Mouse (Mus musculus) midbrain, embryonic 12.5 days (tissue): ENCODE measurements around the gene Parva. TPM values are rescaled to one million over a fixed set of nuclear protein-coding genes. Genes with fewer than 3 reads are reported as not detected.
A peak's percentile ranks its signal among the peaks of the same experiment; 100 is the strongest.

ENCODE experiments used
- ATAC-seq: fragments of 200-750 bp; cut with Nextera tagmentation; 2 replicates; pipeline ENCODE4 v1.8.0; 2017; ENCODE audit warnings: low read depth, moderate TSS enrichment, moderate library complexity; ENCODE audit not compliant: low FRiP score
- H3K27ac ChIP-seq: fragments of 300-500 bp; sonication (generic); replicated peaks from 2 replicates; pipeline ENCODE4 v1.5.1; 2016; ENCODE audit warnings: mild to moderate bottlenecking
- H3K27me3 ChIP-seq: fragments of 300-500 bp; sonication (generic); 2 replicates; pipeline ENCODE4 v1.6.1; 2016; ENCODE audit warnings: mild to moderate bottlenecking
- H3K36me3 ChIP-seq: fragments of 300-500 bp; sonication (generic); 2 replicates; pipeline ENCODE4 v1.6.1; 2016
- H3K4me1 ChIP-seq: fragments of 300-500 bp; sonication (generic); 2 replicates; pipeline ENCODE4 v1.6.1; 2016
- H3K4me2 ChIP-seq: fragments of 300-500 bp; sonication (generic); replicated peaks from 2 replicates; pipeline ENCODE4 v1.6.1; 2016; ENCODE audit warnings: mild to moderate bottlenecking, moderate library complexity
- H3K4me3 ChIP-seq: fragments of 300-500 bp; sonication (generic); 2 replicates; pipeline ENCODE4 v1.5.1; 2016; ENCODE audit warnings: mild to moderate bottlenecking
- H3K9ac ChIP-seq: fragments of 300-500 bp; sonication (generic); replicated peaks from 2 replicates; pipeline ENCODE4 v1.6.1; 2016; ENCODE audit warnings: mild to moderate bottlenecking, moderate library complexity
- H3K9me3 ChIP-seq: fragments of 300-500 bp; sonication (generic); 2 replicates; pipeline ENCODE4 v1.6.1; 2016; ENCODE audit warnings: mild to moderate bottlenecking
- WGBS: fragments of 180-500 bp; shearing (Covaris S2); methylation state at CpG from one replicate; pipeline ENCODE4 v1.1.7; 2016; 5-methylcytosine and 5-hydroxymethylcytosine counted together
- polyA plus RNA-seq: library from polyadenylated mRNA; unstranded; fragments of >200 nt; fragmentation: Nextera tagmentation; extraction: Ambion mirVana; gene quantifications from 2 replicates; pipeline ENCODE4 v1.2.1, GENCODE M21; 2016

Parva gene
- polyA plus RNA-seq, 1 experiment from 2014 or later = 55.6 TPM

DNA sequence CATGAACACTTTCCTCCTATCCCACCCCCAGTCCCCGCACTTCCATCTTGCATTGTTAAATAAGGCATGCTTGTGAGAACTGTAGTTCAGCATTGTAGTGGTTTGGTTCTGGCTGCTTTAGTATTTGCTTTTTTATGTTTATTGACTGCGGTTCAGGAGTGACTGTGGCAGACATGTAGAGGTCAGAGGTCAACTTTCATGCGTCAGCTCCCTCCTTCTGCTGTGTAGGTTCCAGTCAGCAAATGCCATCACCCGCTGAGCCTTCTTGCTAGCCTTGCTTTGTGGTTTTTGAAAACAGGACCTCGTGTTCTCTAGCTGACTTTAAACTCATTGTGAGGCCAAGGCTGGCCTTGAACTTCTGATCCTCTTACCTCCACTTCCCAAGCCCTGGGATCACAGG lies 103.6 kb downstream of the Parva start:
- WGBS = 64% methylated on average over 5 of the region's 5 CpGs
- H3K9me3 ChIP-seq = no peaks in the 10 kb centered on the region
- H3K27me3 ChIP-seq = no peaks in the 10 kb centered on the region

DNA sequence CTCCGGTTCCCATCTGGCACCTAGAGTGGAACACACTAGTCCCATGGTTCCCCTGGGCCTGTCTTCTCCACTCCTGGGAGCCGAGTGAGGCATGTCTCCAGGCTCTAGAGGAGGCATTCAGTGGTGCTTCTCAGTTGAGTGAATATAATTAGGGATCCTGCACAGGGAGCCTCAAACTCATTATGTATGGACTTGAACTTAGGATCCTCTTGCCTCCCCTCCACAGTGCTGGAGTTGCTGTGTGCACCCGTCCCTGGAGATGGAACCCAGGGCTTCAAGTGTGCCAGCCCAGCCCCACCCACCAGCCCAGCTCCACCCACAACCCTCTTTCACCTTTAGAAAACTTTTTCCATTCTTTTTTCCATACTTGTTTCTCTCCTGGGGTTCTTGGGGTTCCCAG lies 106.8 kb downstream of the Parva start:
- Histone ChIP-seq H3K36me3 (no peaks in the 10 kb centered on the region), H3K27ac (no peak overlapping the region), H3K9me3 (no peaks in the 10 kb centered on the region), H3K4me2 (no peak overlapping the region), H3K9ac (no peak overlapping the region), H3K4me3 (no peak overlapping the region), H3K4me1 (peaks cover 12% of the 10 kb centered on the region), H3K27me3 (no peaks in the 10 kb centered on the region)
- ATAC-seq = no peak
- WGBS = 74% methylated on average over 3 of the region's 3 CpGs

More for the DNA sequence above, 103.6 kb downstream of the Parva start:
- Histone ChIP-seq H3K36me3 (no peaks in the 10 kb centered on the region), H3K4me2 (no peak overlapping the region), H3K4me1 (peaks cover 23% of the 10 kb centered on the region), H3K27ac (no peak overlapping the region), H3K4me3 (no peak overlapping the region), H3K9ac (no peak overlapping the region)
- no peak for ATAC-seq

DNA sequence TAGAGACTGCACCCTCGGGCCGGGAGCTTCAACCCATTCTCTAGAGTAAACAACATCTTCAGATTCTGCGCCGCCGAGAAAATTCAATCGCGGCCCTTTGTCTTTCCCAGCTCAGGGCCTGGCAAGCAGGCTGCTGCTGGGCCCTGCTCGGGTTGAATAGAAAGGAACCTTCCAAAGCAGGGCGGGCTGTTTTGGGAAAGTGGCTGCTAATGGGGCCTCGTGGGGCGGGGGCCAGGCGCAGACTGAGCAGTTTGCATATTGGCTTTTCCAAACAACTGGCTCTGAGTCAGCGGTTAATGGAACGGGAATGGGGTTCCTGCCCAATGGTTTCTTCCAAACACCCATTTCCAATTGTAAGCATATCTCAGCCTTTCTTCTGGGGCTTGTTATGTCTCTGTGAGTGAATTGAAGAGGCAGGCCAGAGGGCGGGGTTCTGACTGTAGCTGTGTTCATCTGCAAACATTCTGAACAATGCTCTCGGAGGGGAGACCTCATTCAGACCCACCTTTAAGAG lies 108.2 kb downstream of the Parva start:
- Histone ChIP-seq H3K4me3 (no peak overlapping the region), H3K4me2 (peak overlapping the region; percentile 15; the same call in 1 of the 2 replicates), H3K9ac (no peak overlapping the region), H3K4me1 (peaks cover 12% of the 10 kb centered on the region), H3K27ac (peak overlapping the region; percentile 67), H3K36me3 (no peaks in the 10 kb centered on the region), H3K9me3 (no peaks in the 10 kb centered on the region), H3K27me3 (no peaks in the 10 kb centered on the region)
- ATAC-seq = peak; percentile 69
- 7% methylated on average over 16 of the region's 16 CpGs for WGBS

DNA sequence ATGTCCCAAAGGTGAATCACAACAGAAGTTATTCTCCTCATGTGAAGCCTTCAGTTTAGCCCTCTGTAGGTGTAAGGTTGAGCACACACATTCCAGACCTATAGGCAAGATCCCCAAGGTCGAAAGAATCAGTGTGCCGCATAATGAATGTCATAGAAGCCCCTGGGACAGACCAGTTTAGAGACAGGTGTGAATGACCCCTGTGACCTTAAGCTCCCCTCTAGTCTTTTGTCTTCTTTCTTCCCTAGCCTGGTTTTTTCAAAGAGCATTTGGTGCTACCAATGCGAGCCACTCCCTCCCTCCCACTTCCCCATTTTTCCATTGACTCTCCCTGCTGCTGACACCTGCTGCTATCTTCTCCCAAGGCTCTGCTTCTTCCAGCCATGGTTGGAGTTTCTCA lies 121.8 kb downstream of the Parva start:
- no peak for ATAC-seq
- Histone ChIP-seq H3K27me3 (no peaks in the 10 kb centered on the region), H3K4me3 (no peak overlapping the region), H3K4me1 (no peaks in the 10 kb centered on the region), H3K4me2 (no peak overlapping the region), H3K9ac (no peak overlapping the region), H3K9me3 (no peaks in the 10 kb centered on the region), H3K27ac (no peak overlapping the region), H3K36me3 (0 out of 2 replicates have a peak, but pooled peaks cover 12% of the 10 kb centered on the region)
- 88% methylated on average over 3 of the region's 3 CpGs for WGBS

DNA sequence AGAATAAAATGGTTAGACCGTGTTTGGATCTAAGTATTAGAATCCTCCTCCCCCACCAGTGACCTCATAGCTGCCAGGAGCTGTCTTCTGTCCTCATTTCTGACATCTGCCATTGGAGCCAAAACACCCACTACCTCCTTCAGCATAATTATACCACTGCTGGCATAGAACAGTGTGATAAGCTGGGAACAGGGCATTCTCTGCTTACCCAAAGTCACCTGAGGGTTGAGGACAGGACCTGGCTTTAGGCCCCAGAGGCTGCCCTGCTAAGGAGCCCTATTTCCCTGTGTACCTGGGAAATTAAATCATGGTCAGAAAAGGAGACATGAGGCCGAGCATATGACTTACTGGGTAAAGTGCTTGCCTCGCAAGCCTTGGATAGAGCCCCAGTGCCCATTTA lies 134.2 kb downstream of the Parva start:
- Histone ChIP-seq H3K27me3 (no peaks in the 10 kb centered on the region), H3K9me3 (no peaks in the 10 kb centered on the region), H3K4me1 (0 out of 2 replicates have a peak, but pooled peaks cover 4% of the 10 kb centered on the region), H3K4me2 (no peak overlapping the region), H3K4me3 (no peak overlapping the region), H3K36me3 (no peaks in the 10 kb centered on the region), H3K27ac (no peak overlapping the region), H3K9ac (no peak overlapping the region)
- 92% methylated on average over 3 of the region's 3 CpGs for WGBS
- no peak for ATAC-seq

DNA sequence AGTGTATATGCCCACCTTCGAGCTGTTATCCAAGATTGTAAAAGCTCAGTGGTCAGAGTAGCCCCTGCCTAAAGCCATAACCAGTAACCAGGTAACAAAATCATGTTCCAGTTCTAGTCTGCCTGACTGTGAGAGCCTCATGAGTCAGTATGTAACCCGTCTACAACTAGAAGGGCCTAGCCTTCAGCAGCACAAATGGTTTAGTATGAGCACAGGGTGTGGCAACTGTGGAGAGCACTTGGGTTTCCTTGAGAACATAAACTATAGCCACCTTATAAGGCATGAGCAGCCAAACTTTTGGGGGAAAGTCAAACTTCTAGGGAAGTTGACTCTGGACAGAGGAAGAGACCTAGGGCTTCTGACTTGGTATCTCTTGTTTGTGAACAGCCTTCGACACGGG lies 139.7 kb downstream of the Parva start:
- Histone ChIP-seq H3K9me3 (no peaks in the 10 kb centered on the region), H3K36me3 (no peaks in the 10 kb centered on the region), H3K9ac (no peak overlapping the region), H3K4me3 (no peak overlapping the region), H3K27ac (no peak overlapping the region), H3K27me3 (no peaks in the 10 kb centered on the region), H3K4me1 (peaks cover 11% of the 10 kb centered on the region; the same call in 1 of the 2 replicates), H3K4me2 (no peak overlapping the region)
- no peak for ATAC-seq
- 97% methylated on average over 4 of the region's 4 CpGs for WGBS

DNA sequence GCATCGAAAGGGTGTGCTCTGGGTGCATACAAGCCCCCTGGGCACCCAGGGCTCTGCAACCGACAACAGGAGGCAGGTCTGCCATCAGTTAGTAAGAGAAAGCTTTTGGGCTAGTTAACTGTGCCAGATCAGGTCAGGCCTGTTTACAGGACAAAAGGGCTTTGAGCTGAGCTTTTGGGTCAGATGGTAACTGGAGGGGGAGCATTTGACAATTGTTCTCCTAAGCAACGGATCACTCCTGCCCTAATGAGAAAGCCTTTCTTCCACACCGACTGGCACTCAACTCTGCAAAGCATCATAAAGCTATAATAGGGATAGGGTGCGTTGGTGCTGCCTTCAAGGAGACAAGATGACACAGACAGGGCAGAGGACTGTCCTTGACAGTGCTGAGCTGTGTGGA lies 141.7 kb downstream of the Parva start:
- Histone ChIP-seq H3K27me3 (no peaks in the 10 kb centered on the region), H3K4me1 (peaks cover 8% of the 10 kb centered on the region; the same call in 1 of the 2 replicates), H3K27ac (0 out of 2 replicates have a peak overlapping the region, but pooled peaks have one; percentile 22), H3K9me3 (no peaks in the 10 kb centered on the region), H3K36me3 (no peaks in the 10 kb centered on the region), H3K4me2 (no peak overlapping the region), H3K4me3 (no peak overlapping the region), H3K9ac (no peak overlapping the region)
- no peak for ATAC-seq
- 34% methylated on average over 5 of the region's 5 CpGs for WGBS

DNA sequence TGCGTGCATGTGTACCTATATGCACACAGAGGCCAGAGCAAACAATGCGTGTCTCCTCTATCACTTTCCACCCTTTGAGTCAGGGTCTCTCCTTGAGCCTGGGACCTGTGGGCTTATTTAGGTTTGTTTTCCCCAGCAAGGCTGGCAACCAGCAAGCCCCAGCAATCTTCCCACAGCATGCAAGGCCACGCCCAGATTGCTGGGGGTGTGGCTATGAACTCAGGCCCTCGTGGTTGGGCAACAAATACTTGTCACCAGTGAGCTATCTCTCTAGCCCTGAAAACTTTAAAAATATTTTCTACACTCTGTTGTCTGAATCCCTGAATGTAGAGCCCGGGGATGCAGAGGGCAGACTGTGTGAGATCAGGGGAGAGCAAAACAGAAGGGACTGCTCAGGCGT lies 154.3 kb downstream of the Parva start:
- Histone ChIP-seq H3K4me1 (no peaks in the 10 kb centered on the region), H3K9ac (no peak overlapping the region), H3K9me3 (no peaks in the 10 kb centered on the region), H3K4me3 (no peak overlapping the region), H3K36me3 (no peaks in the 10 kb centered on the region), H3K27me3 (no peaks in the 10 kb centered on the region), H3K4me2 (no peak overlapping the region), H3K27ac (no peak overlapping the region)
- ATAC-seq = no peak
- WGBS = 81% methylated on average over 6 of the region's 6 CpGs

DNA sequence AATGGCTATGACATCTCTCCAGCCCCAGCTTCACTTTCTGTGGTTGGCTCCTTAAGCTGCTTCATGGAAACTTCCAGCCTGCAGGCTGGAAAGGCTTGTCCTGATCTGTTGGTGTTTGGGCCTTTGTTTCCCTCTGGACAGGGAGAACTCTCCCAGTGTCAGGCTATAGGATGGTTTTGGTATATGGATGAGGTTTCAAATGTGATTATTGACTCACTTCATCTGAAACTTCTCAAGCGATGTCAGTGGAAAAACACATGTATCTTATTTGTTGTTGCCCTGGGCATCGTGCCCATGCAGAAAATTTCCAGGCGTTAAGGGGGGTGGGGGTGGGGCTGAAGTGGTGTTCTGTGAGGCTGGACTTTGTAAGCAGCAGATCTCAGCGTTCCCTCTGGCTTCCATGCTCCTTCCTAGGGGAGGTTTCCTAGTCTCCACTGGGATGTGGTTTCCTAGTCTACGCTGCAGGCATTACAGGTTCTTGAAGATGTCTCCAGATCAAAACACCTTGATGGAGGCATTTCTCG lies 155.6 kb downstream of the Parva start:
- H3K27me3 ChIP-seq = no peaks in the 10 kb centered on the region
- H3K4me1 ChIP-seq = no peaks in the 10 kb centered on the region
- no peak for ATAC-seq
- no peak overlapping the region for H3K4me3 ChIP-seq
- H3K9ac ChIP-seq = no peak overlapping the region
- 90% methylated on average over 6 of the region's 6 CpGs for WGBS
- H3K36me3 ChIP-seq = no peaks in the 10 kb centered on the region
- no peak overlapping the region for H3K4me2 ChIP-seq
- H3K27ac ChIP-seq = no peak overlapping the region
- no peaks in the 10 kb centered on the region for H3K9me3 ChIP-seq

DNA sequence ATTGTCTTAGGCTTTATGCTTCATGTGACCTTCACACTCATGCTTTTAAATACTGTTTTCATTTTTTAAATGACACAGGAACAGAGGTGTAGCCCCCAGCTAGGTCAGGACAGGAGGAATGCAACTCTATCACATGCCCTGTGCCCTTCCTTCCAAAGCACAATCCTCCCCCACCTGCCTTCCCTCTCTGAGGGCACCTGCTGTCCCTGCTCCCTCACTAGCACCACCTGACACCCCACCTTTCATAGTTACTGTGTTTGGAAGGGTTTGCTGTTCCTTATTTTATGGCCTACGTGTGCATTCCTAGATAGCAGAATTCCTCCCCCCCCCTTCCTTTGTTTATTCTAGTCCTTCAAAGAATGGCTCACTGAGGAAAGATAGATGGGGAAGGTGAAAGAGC lies 160.1 kb downstream of the Parva start:
- Histone ChIP-seq H3K9ac (no peak overlapping the region), H3K4me3 (no peak overlapping the region), H3K27me3 (no peaks in the 10 kb centered on the region), H3K36me3 (no peaks in the 10 kb centered on the region), H3K27ac (no peak overlapping the region), H3K4me2 (no peak overlapping the region), H3K9me3 (no peaks in the 10 kb centered on the region), H3K4me1 (peaks cover 17% of the 10 kb centered on the region; the same call in 1 of the 2 replicates)
- ATAC-seq = no peak
- WGBS = 75% methylated on average over 1 of the region's 1 CpGs

DNA sequence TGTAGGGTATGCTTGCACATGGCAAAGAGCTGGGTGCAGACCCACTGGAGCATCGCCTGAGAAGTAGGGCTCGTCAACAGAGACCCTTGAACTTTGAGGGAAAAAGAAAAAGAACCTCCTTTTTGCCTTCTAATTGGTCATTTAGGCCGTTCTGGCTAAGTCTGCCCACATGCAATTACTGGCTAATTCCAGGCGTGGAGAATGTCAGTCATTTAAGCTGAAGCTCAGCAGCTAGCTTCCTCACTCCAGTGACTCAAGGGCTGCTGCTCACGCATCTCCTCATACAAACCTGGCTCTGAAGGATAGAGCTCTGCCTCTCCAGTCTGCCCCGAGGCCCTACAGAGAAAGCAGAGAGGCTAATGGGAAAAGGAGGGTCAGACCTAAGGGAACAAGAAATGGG lies 162.2 kb downstream of the Parva start:
- Histone ChIP-seq H3K4me1 (peaks cover 18% of the 10 kb centered on the region; the same call in 1 of the 2 replicates), H3K27ac (no peak overlapping the region), H3K4me2 (no peak overlapping the region), H3K4me3 (no peak overlapping the region), H3K9me3 (no peaks in the 10 kb centered on the region), H3K36me3 (no peaks in the 10 kb centered on the region), H3K9ac (no peak overlapping the region), H3K27me3 (no peaks in the 10 kb centered on the region)
- WGBS = 66% methylated on average over 6 of the region's 6 CpGs
- no peak for ATAC-seq

DNA sequence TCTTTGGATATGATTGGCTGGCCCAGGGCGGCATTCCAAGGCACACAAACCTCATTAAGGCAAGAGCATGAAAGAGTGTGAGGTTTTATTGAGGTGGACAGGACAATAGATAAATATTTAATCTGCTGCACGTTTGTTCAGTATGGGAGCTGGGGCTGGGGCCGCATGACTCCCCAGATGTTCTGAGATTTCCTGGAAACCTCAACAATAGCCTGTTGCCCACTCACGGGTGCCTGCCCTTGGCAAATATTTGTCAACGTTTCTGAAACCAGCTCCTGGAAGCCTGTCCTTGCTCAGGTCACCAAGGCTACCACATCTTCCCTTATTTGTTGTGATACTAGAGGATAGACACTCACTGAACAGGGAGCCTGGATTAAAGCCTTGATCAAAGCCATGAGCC lies 166.3 kb downstream of the Parva start:
- Histone ChIP-seq H3K4me1 (peaks cover 18% of the 10 kb centered on the region; the same call in 1 of the 2 replicates), H3K27ac (no peak overlapping the region), H3K4me3 (no peak overlapping the region), H3K9me3 (no peaks in the 10 kb centered on the region), H3K9ac (no peak overlapping the region), H3K4me2 (no peak overlapping the region), H3K36me3 (no peaks in the 10 kb centered on the region), H3K27me3 (no peaks in the 10 kb centered on the region)
- WGBS = 64% methylated on average over 5 of the region's 5 CpGs
- no peak for ATAC-seq
